Mouse (Mus musculus) layer of hippocampus, adult 18-20 months (tissue): Measurements from ENCODE around the gene Hyal2. TPM values are rescaled to one million over a fixed set of nuclear protein-coding genes. Genes with fewer than 3 reads are reported as not detected.
A peak's percentile ranks its signal among the peaks of the same experiment; 100 is the strongest.

Source experiments
- DNase-seq, 2 experiments: peaks; one replicate each; pipeline ENCODE4 v3.0.0; 2022; ENCODE audit warnings: low spot score in 2 of 2
- total RNA-seq, 2 experiments: library from RNA; stranded (reverse); gene quantifications; 2 replicates each; pipeline ENCODE4 v1.2.3; 2021

Gene Hyal2
- total RNA-seq, 2 experiments from 2014 or later, result 15.8 to 16.6 TPM

- peak; percentile 97 to 99 for DNase-seq
Observed at GRCm38 (mm10) chr9:107586974-107587832, 19.5 kb downstream of the Hyal2 start, which contains the start of gene Ifrd2. Gene Ifrd2 (plus strand): TSS chr9:107587642.

GRCm38 (mm10) chr9:107587833-107588639 is 20.3 kb downstream of the Hyal2 start:
- DNase-seq, result no peak

GRCm38 (mm10) chr9:107590058-107590772 is 22.5 kb downstream of the Hyal2 start:
- DNase-seq, result no peak

- DNase-seq, result no peak
Observed at GRCm38 (mm10) chr9:107590773-107591060, 23.0 kb downstream of the Hyal2 start.

GRCm38 (mm10) chr9:107593101-107593976 is 25.6 kb downstream of the Hyal2 start:
- DNase-seq, result no peak

- DNase-seq, result no peak
Observed at GRCm38 (mm10) chr9:107594281-107595062, 26.7 kb downstream of the Hyal2 start.

- no peak for DNase-seq
Observed at GRCm38 (mm10) chr9:107596619-107597569, 29.1 kb downstream of the Hyal2 start.

GRCm38 (mm10) chr9:107598385-107598784 is 30.6 kb downstream of the Hyal2 start:
- DNase-seq, result no peak

GRCm38 (mm10) chr9:107599433-107599832 is 31.7 kb downstream of the Hyal2 start:
- no peak for DNase-seq

GRCm38 (mm10) chr9:107599842-107600241 is 32.1 kb downstream of the Hyal2 start:
- peak in 1 of 2 experiments; percentile 59 for DNase-seq

- DNase-seq, result no peak
Observed at GRCm38 (mm10) chr9:107600745-107601144, 33.0 kb downstream of the Hyal2 start.

GRCm38 (mm10) chr9:107601275-107601674 is 33.5 kb downstream of the Hyal2 start:
- no peak for DNase-seq

GRCm38 (mm10) chr9:107602068-107602648 is 34.4 kb downstream of the Hyal2 start:
- peak; percentile 78 to 92 for DNase-seq

GRCm38 (mm10) chr9:107603251-107603650 is 35.5 kb downstream of the Hyal2 start:
- no peak for DNase-seq

- DNase-seq, result no peak
Observed at GRCm38 (mm10) chr9:107605041-107605661, 37.4 kb downstream of the Hyal2 start.

- DNase-seq, result no peak
Observed at GRCm38 (mm10) chr9:107606591-107606990, 38.8 kb downstream of the Hyal2 start.

GRCm38 (mm10) chr9:107607036-107607435 is 39.3 kb downstream of the Hyal2 start:
- DNase-seq, result no peak
